Mouse (Mus musculus): ENCODE results near the gene Srebf1.

The Srebf1 gene

DNA sequence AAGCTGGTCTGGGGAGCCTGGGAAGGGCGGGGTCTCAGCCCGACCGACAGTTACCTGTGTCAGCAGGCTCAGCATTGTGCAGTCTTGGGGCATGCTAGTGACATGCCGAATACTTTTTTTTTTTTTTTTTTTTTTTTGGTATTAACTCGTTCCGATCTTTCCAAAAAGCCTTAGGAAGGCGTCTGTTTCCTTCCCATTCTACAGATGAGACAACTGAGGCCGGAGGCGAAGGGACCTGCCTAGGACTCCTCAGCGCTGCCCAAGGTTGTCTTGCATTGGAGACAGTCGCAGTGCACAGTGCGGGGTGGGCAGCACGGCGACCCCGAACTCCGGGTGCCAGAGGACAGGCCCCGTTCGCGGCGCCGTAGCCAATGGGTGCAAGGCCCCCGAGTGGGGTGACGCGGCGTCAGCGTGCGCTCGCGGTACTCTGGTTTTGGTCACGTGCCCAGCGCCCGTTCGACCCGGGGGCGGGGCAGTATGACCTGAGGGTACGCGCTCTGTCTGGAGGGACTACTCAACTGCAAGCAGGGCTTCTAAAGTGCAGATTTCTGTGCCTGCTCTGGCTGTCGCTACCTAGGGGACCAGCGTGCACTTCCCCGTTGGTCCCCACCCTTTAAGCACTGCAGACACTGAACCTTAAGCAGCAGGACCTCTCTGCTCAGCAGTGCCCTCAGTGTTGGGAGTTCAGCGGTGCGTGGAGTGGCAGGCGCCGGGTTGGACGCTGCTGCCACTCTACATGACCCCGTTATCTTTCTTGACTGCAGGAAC lies at the start of gene Srebf1:
Gene Srebf1, minus strand, starts transcription at position 113 of the 768 bp plus-strand sequence.
- peak; percentile 76 to 88 for DNase-seq (ENCODE audit: low spot score in 2 of 2)

- no peak for DNase-seq (ENCODE audit: low spot score in 2 of 2)
Observed at GRCm38 (mm10) chr11:60268563-60268962, 46.2 kb upstream of the Srebf1 start.

GRCm38 (mm10) chr11:60265271-60265985 lies 43.0 kb upstream of the Srebf1 start:
- DNase-seq (ENCODE audit: low spot score in 2 of 2), result no peak

DNA sequence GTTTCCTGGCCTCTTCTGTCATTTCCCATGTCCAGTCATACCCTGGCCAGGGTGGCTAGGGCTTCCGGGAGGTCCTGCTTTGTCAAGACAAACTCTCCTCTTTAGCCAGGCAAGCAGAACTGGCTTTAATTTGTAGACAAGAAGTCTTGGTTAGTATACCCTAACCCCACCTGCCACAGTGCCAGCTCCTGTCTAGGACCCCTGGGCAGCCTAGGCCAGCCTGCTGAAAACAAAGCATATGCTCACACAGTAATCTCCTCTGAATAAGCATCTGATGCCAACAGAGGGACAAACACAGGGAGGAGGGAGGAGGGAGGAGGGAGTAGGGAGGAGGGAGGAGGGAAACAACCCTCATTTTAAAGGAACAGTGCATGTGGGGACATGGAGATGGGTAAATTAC lies 42.3 kb upstream of the Srebf1 start:
- no peak for DNase-seq (ENCODE audit: low spot score in 2 of 2)

GRCm38 (mm10) chr11:60262396-60262795 lies 40.0 kb upstream of the Srebf1 start:
- no peak for DNase-seq (ENCODE audit: low spot score in 2 of 2)

DNA sequence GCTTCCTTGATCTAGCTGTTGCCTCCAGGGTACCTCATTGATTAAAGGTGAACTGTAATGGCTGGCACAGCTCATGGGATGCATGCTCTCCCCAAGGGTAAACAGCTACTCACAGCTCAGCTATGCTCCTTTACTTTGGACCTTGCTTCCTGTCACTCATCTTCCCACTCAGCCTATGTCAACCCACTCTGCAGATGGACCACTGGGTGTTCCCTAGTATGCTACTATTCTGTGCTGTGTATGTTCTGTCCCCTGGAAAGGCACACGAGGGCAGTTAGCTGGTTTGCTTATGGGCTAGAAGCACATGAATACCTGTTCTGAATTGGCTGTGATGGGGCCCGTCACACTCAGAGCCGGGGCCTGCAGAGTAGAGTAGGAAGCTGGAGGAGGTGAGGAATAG lies 38.4 kb upstream of the Srebf1 start:
- no peak for DNase-seq (ENCODE audit: low spot score in 2 of 2)

GRCm38 (mm10) chr11:60257696-60258095 lies 35.3 kb upstream of the Srebf1 start:
- DNase-seq (ENCODE audit: low spot score in 2 of 2), result no peak

DNA sequence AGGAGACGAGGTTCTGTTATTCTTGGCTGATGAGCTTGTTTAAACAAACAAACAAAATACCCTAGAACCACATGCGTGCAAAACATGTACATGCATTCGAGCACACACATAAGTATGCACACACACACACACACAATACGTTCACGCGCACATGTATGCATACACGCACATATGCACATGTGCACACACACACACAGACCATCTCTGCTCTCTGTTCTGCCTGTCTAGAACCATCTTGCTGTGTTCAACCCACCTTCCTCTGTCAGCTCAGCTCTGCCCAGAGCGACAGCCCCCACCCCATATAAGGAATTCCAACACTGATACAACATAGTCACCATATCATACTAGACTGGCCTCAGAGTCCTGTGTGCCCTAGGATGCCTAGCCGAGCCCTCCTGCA lies 34.3 kb upstream of the Srebf1 start:
- no peak for DNase-seq (ENCODE audit: low spot score in 2 of 2)

- no peak for DNase-seq (ENCODE audit: low spot score in 2 of 2)
Observed at GRCm38 (mm10) chr11:60256176-60256681, 33.8 kb upstream of the Srebf1 start.

- no peak for DNase-seq (ENCODE audit: low spot score in 2 of 2)
Observed at GRCm38 (mm10) chr11:60255639-60256038, 33.3 kb upstream of the Srebf1 start.

DNA sequence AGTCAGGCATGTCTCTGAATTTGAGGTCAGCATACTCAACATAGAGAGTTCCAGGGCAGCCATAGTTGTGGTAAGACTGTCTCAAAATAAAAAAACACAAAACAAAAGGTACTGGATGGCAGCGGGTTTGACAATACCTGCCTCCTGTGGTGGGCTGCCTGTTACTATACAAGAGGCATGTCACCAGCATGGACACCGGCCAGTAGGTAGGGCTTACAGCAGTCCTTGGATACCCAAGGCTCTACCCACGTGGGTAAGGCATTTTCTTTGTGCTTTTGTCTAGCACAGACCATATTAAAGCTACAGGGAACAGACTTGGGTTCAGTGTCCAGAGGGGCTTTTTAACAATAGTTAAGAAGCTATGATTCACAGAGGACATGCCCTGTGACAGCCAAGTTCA lies 32.8 kb upstream of the Srebf1 start:
- no peak for DNase-seq (ENCODE audit: low spot score in 2 of 2)

- DNase-seq (ENCODE audit: low spot score in 2 of 2), result no peak
Observed at GRCm38 (mm10) chr11:60254308-60254707, 31.9 kb upstream of the Srebf1 start.

DNA sequence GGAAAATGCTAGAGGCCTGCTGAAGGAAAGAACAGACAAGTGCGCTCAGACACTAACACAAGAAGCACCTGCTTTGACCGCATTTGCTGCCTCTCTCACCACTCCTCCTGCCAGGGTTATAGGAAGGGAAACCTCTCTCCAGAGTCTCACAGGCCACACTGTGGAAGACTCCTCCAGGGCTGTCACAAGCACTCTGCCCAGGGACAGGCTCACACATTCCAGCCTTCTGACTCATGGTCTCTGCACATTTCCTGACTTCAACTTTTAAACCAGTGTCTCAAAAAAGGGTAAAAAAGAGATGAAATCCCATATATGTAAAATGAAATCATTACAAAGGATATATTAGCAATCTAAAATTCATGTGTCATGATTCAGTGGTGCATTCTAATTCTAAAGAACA lies 31.2 kb upstream of the Srebf1 start:
- no peak for DNase-seq (ENCODE audit: low spot score in 2 of 2)

DNA sequence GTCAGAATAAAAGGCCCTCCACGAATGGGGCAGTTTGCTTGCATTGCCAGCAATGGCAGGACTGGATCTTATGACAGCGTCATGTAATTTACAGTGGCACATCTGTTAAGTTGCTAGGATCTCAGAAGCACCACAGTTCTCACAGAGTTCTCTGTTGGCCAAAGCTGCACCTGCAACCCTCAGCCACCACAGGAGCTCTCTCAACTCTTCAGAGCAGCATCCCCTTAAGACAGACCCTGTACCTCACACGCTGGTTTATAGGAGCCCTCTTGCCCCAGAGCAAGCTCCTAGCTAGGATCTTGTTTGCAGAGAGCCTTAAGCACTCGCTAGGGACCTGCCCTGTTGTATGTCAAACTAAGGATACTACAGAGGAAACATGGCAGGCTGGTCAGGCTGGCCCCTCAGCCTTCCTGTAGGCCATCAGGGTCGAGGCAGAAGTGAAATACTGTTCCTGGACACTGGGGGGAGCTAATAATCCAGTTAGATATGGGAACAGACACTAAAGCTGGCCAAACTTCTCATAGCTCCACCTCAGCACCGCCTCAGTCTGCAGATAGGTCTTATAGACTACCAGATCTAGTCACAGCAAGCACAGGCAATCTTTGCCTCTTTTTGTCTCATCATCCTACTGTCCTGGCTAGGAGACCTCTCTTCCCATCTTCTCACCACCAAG lies 28.7 kb upstream of the Srebf1 start:
- DNase-seq (ENCODE audit: low spot score in 2 of 2), result peak; percentile 67 to 81

GRCm38 (mm10) chr11:60249885-60250284 lies 27.5 kb upstream of the Srebf1 start:
- DNase-seq (ENCODE audit: low spot score in 2 of 2), result no peak

DNA sequence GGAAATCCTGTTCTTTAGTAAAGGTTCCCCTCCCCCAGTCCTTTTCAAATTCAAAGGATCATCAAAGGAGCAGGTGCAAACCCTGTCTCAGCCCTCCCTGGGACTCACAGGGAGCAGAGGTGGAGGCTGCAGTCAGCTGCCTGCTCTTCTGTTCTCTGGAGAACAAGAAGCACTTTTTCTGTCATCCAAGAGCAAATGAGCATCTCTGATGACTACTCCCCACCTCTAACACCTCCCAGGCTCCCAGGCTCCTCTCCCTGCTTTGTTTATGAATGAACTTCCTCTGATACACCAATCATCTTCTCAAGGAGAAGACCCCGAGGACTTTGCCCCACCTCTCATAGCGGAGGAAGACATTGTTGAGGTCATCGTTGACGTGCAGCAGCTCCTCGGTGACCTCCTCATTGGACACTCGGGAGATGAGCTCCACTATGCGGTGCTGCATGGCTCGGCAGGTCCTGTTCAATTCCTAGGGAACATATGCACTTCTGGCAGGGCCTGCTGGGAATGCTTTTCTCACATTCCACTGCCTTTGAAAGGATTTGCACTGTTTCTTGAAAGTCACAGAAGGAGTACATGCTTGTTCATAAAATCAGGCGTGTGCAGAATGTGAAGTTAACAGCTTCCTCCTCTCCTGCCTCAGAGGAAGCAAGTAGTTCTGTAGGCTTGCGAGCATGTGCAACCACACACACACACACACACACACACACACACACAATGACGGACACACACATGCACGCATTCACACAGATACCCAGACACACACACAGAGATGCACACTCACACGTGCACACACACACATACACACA lies 26.4 kb upstream of the Srebf1 start:
- no peak for DNase-seq (ENCODE audit: low spot score in 2 of 2)

GRCm38 (mm10) chr11:60247753-60248550 lies 25.6 kb upstream of the Srebf1 start:
- no peak for DNase-seq (ENCODE audit: low spot score in 2 of 2)

- DNase-seq (ENCODE audit: low spot score in 2 of 2), result no peak
Observed at GRCm38 (mm10) chr11:60246077-60246476, 23.7 kb upstream of the Srebf1 start.

GRCm38 (mm10) chr11:60244503-60245143 lies 22.2 kb upstream of the Srebf1 start:
- no peak for DNase-seq (ENCODE audit: low spot score in 2 of 2)

- DNase-seq (ENCODE audit: low spot score in 2 of 2), result no peak
Observed at GRCm38 (mm10) chr11:60240509-60240908, 18.1 kb upstream of the Srebf1 start.

All from spleen, postnatal 4 days (tissue).